Mouse (Mus musculus) A20 (cell line): Measurements from ENCODE around the gene Gm26602.

Source experiments
- DNase-seq: peaks from one replicate; pipeline ENCODE4 v3.0.0-alpha.2; 2011; ENCODE audit warnings: low read depth, low spot score

Gm26602 gene

GRCm38 (mm10) chr10:79916808-79917531 is 6.3 kb downstream of the Gm26602 start, which contains the start of gene Kiss1r:
Gene Kiss1r (plus strand): TSS chr10:79916971.
- DNase-seq, result peak; percentile 85

GRCm38 (mm10) chr10:79917532-79918100 is 7.0 kb downstream of the Gm26602 start:
- no peak for DNase-seq

GRCm38 (mm10) chr10:79918231-79919078 is 7.8 kb downstream of the Gm26602 start:
- no peak for DNase-seq

- DNase-seq, result no peak
These were observed 8.7 kb downstream of the Gm26602 start for GRCm38 (mm10) chr10:79919251-79919849.

- DNase-seq, result no peak
These were observed 9.6 kb downstream of the Gm26602 start for GRCm38 (mm10) chr10:79920056-79920890.

- DNase-seq, result no peak
These were observed 10.4 kb downstream of the Gm26602 start, which contains the start of gene R3hdm4 for GRCm38 (mm10) chr10:79920958-79921535. Gene R3hdm4 (minus strand): TSS chr10:79921208.

GRCm38 (mm10) chr10:79921572-79921971 is 10.9 kb downstream of the Gm26602 start:
- no peak for DNase-seq

GRCm38 (mm10) chr10:79924998-79925784 is 14.5 kb downstream of the Gm26602 start:
- DNase-seq, result peak; percentile 92

GRCm38 (mm10) chr10:79925785-79926490 is 15.3 kb downstream of the Gm26602 start:
- DNase-seq, result peak; percentile 88

GRCm38 (mm10) chr10:79926491-79927323 is 16.1 kb downstream of the Gm26602 start, which contains the start of gene Arid3a:
Gene Arid3a (plus strand): TSS chr10:79927043.
- peak; percentile 98 for DNase-seq

- peak; percentile 84 for DNase-seq
These were observed 16.8 kb downstream of the Gm26602 start for GRCm38 (mm10) chr10:79927324-79928029.

GRCm38 (mm10) chr10:79928030-79928694 is 17.5 kb downstream of the Gm26602 start:
- peak; percentile 72 for DNase-seq

GRCm38 (mm10) chr10:79928907-79929701 is 18.4 kb downstream of the Gm26602 start:
- DNase-seq, result no peak

GRCm38 (mm10) chr10:79929967-79930825 is 19.5 kb downstream of the Gm26602 start:
- DNase-seq, result no peak

GRCm38 (mm10) chr10:79930826-79931186 is 20.1 kb downstream of the Gm26602 start:
- no peak for DNase-seq
